Comparison of ENCODE assay signal across 9 mouse cellular contexts in the genomic region with DNA sequence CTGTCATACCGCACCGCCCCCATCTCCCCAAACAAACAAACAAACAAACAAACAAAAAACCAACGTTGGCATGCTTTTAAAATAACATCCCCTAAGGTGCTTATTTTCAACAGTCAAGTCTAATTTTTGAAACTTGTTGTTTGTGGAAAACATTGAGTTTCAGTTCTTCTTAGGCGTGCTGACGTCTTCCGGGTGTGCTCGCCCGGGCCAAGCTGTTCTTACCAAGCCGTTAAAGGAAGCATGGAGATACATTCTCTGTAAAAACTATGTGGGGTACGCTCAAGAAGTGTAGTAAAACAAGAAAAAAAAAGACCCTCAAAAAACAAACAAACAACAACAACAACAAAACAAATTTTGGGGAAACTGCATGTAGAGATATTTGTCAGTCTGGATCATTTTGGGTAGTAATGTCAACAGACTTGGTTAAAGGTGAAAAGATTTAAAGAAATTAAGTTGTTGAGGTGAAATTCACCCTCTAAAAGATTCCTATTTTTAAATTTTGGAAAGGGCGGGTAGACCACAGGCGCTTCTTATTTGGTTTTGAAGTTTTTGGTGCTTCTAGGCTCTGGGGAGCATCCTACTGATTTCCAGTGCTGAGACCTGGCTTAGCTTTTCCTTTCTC. TPM values are rescaled to one million over a fixed set of nuclear protein-coding genes. Genes with fewer than 3 reads are reported as not detected.
DNase-seq lines count a peak whose midpoint lies in the region; ATAC-seq and TF ChIP-seq lines count a peak whose summit lies in the region.
"Had no signal": no experiment of that assay in that cellular context is flagged by ENCODE, and none has a peak within 500 bp of the region (broad histone marks: within the 10 kb centered on the region; RNA-seq: fewer than 3 reads in every experiment).

No protein-coding gene starts in this region.

- no peaks in the 10 kb centered on the region for H3K27me3 ChIP-seq in kidney, postnatal 0 days (ENCODE audit: insufficient read depth, low read length)
- peaks cover 35% of the 10 kb centered on the region for H3K27me3 ChIP-seq in embryonic facial prominence, embryonic 10.5 days (replicated peaks; ENCODE audit: low read depth, poor library complexity, severe bottlenecking)
- H3K27me3 ChIP-seq in intestine, embryonic 14.5 days (replicated peaks; ENCODE audit: control insufficient read depth, insufficient read depth, low read length) = peaks cover 16% of the 10 kb centered on the region
- H3K27me3 ChIP-seq in midbrain, postnatal 0 days (ENCODE audit: insufficient read depth, low read length) = no peaks in the 10 kb centered on the region

- no peak overlapping the region for H3K27ac ChIP-seq in kidney, postnatal 0 days
- H3K27ac ChIP-seq in embryonic facial prominence, embryonic 10.5 days (replicated peaks) = peak overlapping the region; percentile 75
- H3K27ac ChIP-seq in intestine, embryonic 14.5 days (ENCODE audit: low read depth) = peak overlapping the region; percentile 51; the same call in 1 of the 2 replicates
- H3K27ac ChIP-seq in midbrain, postnatal 0 days (ENCODE audit: low read depth, low read length) = 0 out of 2 replicates have a peak overlapping the region, but pooled peaks have one; percentile 1

- peaks cover 4% of the 10 kb centered on the region; the same call in 1 of the 2 replicates for H3K4me1 ChIP-seq in kidney, postnatal 0 days (replicated peaks; ENCODE audit: insufficient read depth, low read length)
- H3K4me1 ChIP-seq in embryonic facial prominence, embryonic 10.5 days = peaks cover 14% of the 10 kb centered on the region
- H3K4me1 ChIP-seq in intestine, embryonic 14.5 days (replicated peaks; ENCODE audit: control insufficient read depth, insufficient read depth, low read length) = peaks cover 8% of the 10 kb centered on the region; the same call in 1 of the 2 replicates
- H3K4me1 ChIP-seq in midbrain, postnatal 0 days (ENCODE audit: insufficient read depth, low read length) = no peaks in the 10 kb centered on the region

- peak overlapping the region; percentile 67 for H3K4me2 ChIP-seq in kidney, postnatal 0 days (ENCODE audit: low read length)
- peak overlapping the region; percentile 68 for H3K4me2 ChIP-seq in intestine, embryonic 14.5 days (ENCODE audit: low read length)
- H3K4me2 ChIP-seq in midbrain, postnatal 0 days (ENCODE audit: low read depth, low read length, poor library complexity, severe bottlenecking) = peak overlapping the region; percentile 54

- H3K9ac ChIP-seq in kidney, postnatal 0 days (ENCODE audit: low read depth, low read length) = peak overlapping the region; percentile 54; the same call in 1 of the 2 replicates
- peak overlapping the region; percentile 48 for H3K9ac ChIP-seq in intestine, embryonic 14.5 days (ENCODE audit: low read length)
- H3K9ac ChIP-seq in midbrain, postnatal 0 days (replicated peaks; ENCODE audit: low read length, poor library complexity, severe bottlenecking) = peak overlapping the region; percentile 33; the same call in 1 of the 2 replicates

- no peaks in the 10 kb centered on the region for H3K36me3 ChIP-seq in kidney, postnatal 0 days (ENCODE audit: insufficient read depth, low read length)
- no peaks in the 10 kb centered on the region for H3K36me3 ChIP-seq in embryonic facial prominence, embryonic 10.5 days (replicated peaks)
- no peaks in the 10 kb centered on the region for H3K36me3 ChIP-seq in intestine, embryonic 14.5 days (ENCODE audit: control insufficient read depth, insufficient read depth, low read length)
- no peaks in the 10 kb centered on the region for H3K36me3 ChIP-seq in midbrain, postnatal 0 days (ENCODE audit: insufficient read depth, low read length)

- TF ChIP-seq CTCF in kidney, postnatal 0 days (IDR thresholded peaks at IDR 0.05; ENCODE audit: low read depth) = no peak
- TF ChIP-seq CTCF in midbrain, postnatal 0 days (IDR thresholded peaks at IDR 0.05) = no peak

- 74% methylated on average over 12 of the region's 12 CpGs for WGBS in kidney, postnatal 0 days
- WGBS in embryonic facial prominence, embryonic 10.5 days = 70% methylated on average over 12 of the region's 12 CpGs
- WGBS in intestine, embryonic 14.5 days = 78% methylated on average over 12 of the region's 12 CpGs
- WGBS in midbrain, postnatal 0 days = 72% methylated on average over 12 of the region's 12 CpGs

- intact Hi-C loops in left cerebral cortex, postnatal 14 days (cut with DNase I) = no loop called here

- DNase-seq in kidney, postnatal 0 days (ENCODE audit: low spot score) = no peak
- DNase-seq in kidney, postnatal 4 days = no peak
- DNase-seq in embryonic facial prominence, embryonic 10.5 days (ENCODE audit: low spot score) = no peak
- DNase-seq in intestine, embryonic 14.5 days (ENCODE audit: low spot score) = no peak
- DNase-seq in midbrain, postnatal 0 days (ENCODE audit: low spot score) = no peak
- DNase-seq in cerebellum, postnatal 36 days = no peak
- DNase-seq in left cerebral cortex, postnatal 14 days (ENCODE audit: low spot score in 2 of 2) = no peak
- no peak for DNase-seq in cerebellum, postnatal 14 days
- DNase-seq: gastrocnemius, postnatal 36 days had no signal

- H3K4me3 ChIP-seq in kidney, postnatal 0 days (replicated peaks; ENCODE audit: low read depth, low read length) = peak overlapping the region; percentile 34
- peak overlapping the region; percentile 50 for H3K4me3 ChIP-seq in embryonic facial prominence, embryonic 10.5 days
- peak overlapping the region; percentile 26 for H3K4me3 ChIP-seq in intestine, embryonic 14.5 days (ENCODE audit: low read depth, low read length)
- H3K4me3 ChIP-seq in midbrain, postnatal 0 days (ENCODE audit: low read depth, low read length) = peak overlapping the region; percentile 28; the same call in 1 of the 2 replicates

- no peak for ATAC-seq in kidney, postnatal 0 days (replicated peaks; ENCODE audit: low FRiP score, low read depth)
- ATAC-seq in intestine, embryonic 14.5 days (replicated peaks; ENCODE audit: low FRiP score, low TSS enrichment, low read depth) = no peak
- ATAC-seq in midbrain, postnatal 0 days (ENCODE audit: low FRiP score) = no peak

- no peaks in the 10 kb centered on the region for H3K9me3 ChIP-seq in kidney, postnatal 0 days (replicated peaks; ENCODE audit: low read length)
- H3K9me3 ChIP-seq in embryonic facial prominence, embryonic 10.5 days = no peaks in the 10 kb centered on the region
- H3K9me3 ChIP-seq in intestine, embryonic 14.5 days (ENCODE audit: control insufficient read depth, low read length) = no peaks in the 10 kb centered on the region
- H3K9me3 ChIP-seq in midbrain, postnatal 0 days (ENCODE audit: low read length) = no peaks in the 10 kb centered on the region

RNA-seq across cellular contexts. Expression of gene Plekho1, which starts 23.4 kb away (rescaled TPM):
- polyA plus RNA-seq in kidney, postnatal 0 days (2015; fragmentation: Nextera tagmentation; extraction: Ambion mirVana) = 41.5 and 42.5 TPM in 2 replicates
- 73.2 and 78.5 TPM in 2 replicates for polyA plus RNA-seq in embryonic facial prominence, embryonic 10.5 days (2016; fragmentation: Nextera tagmentation; extraction: Ambion mirVana)
- 33.3 and 35.0 TPM in 2 replicates for polyA plus RNA-seq in intestine, embryonic 14.5 days (2014; fragmentation: Nextera tagmentation; extraction: Ambion mirVana)
- total RNA-seq in midbrain, postnatal 0 days (2014; rRNA removed) = 52.5 and 62.7 TPM in 2 replicates
- polyA plus RNA-seq in midbrain, postnatal 0 days (2015; fragmentation: Nextera tagmentation; extraction: Ambion mirVana) = 37.3 and 41.2 TPM in 2 replicates
- total RNA-seq in left cerebral cortex, postnatal 14 days (2021) = 10 to 100 TPM; 67.5 to 69.7 TPM

RNA-seq across cellular contexts. Expression of gene Anp32e, which starts 43.3 kb away (rescaled TPM):
- polyA plus RNA-seq in kidney, postnatal 0 days (2015; fragmentation: Nextera tagmentation; extraction: Ambion mirVana) = 128 and 151 TPM in 2 replicates
- 369 and 371 TPM in 2 replicates for polyA plus RNA-seq in embryonic facial prominence, embryonic 10.5 days (2016; fragmentation: Nextera tagmentation; extraction: Ambion mirVana)
- 54.3 and 61.2 TPM in 2 replicates for polyA plus RNA-seq in intestine, embryonic 14.5 days (2014; fragmentation: Nextera tagmentation; extraction: Ambion mirVana)
- 24.7 and 27.5 TPM in 2 replicates for total RNA-seq in midbrain, postnatal 0 days (2014; rRNA removed)
- polyA plus RNA-seq in midbrain, postnatal 0 days (2015; fragmentation: Nextera tagmentation; extraction: Ambion mirVana) = 70.9 and 86.9 TPM in 2 replicates
- 100 to 1,000 TPM in 1 of 2 experiments, 10 to 100 TPM in 1; 95.6 to 107 TPM for total RNA-seq in left cerebral cortex, postnatal 14 days (2021)
